Mouse (Mus musculus): Measurements from ENCODE around the gene Cd72. TPM values are rescaled to one million over a fixed set of nuclear protein-coding genes. Genes with fewer than 3 reads are reported as not detected.

The Cd72 gene
- total RNA-seq, 1 experiment = 0.40 TPM

DNA sequence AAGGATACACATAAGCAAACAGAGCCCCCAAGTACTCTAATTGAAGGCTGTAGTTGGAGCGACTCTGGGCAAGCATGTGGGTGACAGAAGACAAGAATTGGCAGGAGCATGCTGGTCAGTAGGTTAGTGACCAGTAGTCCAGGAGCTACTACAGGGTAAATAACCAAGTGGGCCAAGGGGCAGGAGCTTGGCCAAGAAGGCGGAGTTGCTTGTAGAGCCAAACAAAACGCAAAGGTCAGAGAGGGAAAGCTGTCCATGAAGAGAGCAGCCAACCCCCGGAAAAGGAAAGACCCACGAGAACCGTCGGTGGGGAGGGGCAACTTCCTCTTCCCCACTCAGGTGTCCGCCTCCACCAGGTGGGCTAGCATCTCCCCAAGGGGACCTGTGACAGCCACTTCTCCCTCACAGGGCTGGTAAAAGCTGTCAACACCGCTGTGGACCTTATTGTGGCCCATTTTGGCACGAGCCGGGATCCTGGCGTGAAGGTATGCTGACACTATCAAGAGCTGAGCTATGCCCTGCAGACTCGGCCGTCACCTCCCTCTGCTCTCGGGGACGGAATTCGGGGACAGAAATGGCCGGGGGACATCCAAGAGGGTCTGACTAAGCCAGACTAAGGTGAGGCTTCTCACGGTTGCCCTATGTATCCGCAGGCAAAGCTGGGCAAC lies 31.0 kb downstream of the Cd72 start:
- peaks cover 10% of the 10 kb centered on the region; the same call in 1 of the 2 replicates for H3K36me3 ChIP-seq (ENCODE audit: control insufficient read depth, insufficient read depth, low read length, poor library complexity, severe bottlenecking)
- H3K4me1 ChIP-seq (ENCODE audit: control insufficient read depth in 2 of 2, insufficient read depth in 2 of 2, low read length in 2 of 2, poor library complexity in 1 of 2) = peaks cover 0 to 17% of the 10 kb centered on the region in 2 experiments; a peak in 1 of 4 replicates
- in situ Hi-C loops (cut with MboI; ENCODE audit: low sequenced_read_pairs in 2 of 2, unreplicated experiment in 2 of 2) = no loop called here
- H3K4me3 ChIP-seq (ENCODE audit: insufficient read depth in 1 of 2, low read depth in 1 of 2, low read length in 2 of 2, poor library complexity in 1 of 2, severe bottlenecking in 1 of 2) = no peak overlapping the region
- no peak for DNase-seq (ENCODE audit: low read depth, low spot score)
- H3K27ac ChIP-seq (ENCODE audit: insufficient read depth, low read depth, low read length, poor library complexity, severe bottlenecking) = no peak overlapping the region
- H3K9ac ChIP-seq (ENCODE audit: insufficient read depth, low read depth, low read length, poor library complexity, severe bottlenecking) = no peak overlapping the region
- no peaks in the 10 kb centered on the region for H3K9me3 ChIP-seq (ENCODE audit: control insufficient read depth, insufficient read depth, low read depth, low read length)
- TF ChIP-seq ZC3H11A (IDR thresholded peaks at IDR 0.05; ENCODE audit: borderline replicate concordance, low read depth, low read length) (no peak), CHD2 (IDR thresholded peaks at IDR 0.05; ENCODE audit: low read depth, low read length) (no peak), MAFK (IDR thresholded peaks at IDR 0.05; ENCODE audit: insufficient read depth, low read depth, low read length) (no peak), HCFC1 (IDR thresholded peaks at IDR 0.05; ENCODE audit: borderline replicate concordance, insufficient read depth, low read length) (no peak), ZNF384 (IDR thresholded peaks at IDR 0.05; ENCODE audit: low read depth, low read length) (no peak)

- DNase-seq (ENCODE audit: low read depth, low spot score) = no peak
- Histone ChIP-seq H3K9me3 (ENCODE audit: control insufficient read depth, insufficient read depth, low read depth, low read length) (no peaks in the 10 kb centered on the region), H3K9ac (ENCODE audit: insufficient read depth, low read depth, low read length, poor library complexity, severe bottlenecking) (no peak overlapping the region; the same call in 1 of the 2 replicates), H3K4me3 (ENCODE audit: insufficient read depth in 1 of 2, low read depth in 1 of 2, low read length in 2 of 2, poor library complexity in 1 of 2, severe bottlenecking in 1 of 2) (peak overlapping the region; percentile 22 to 37; a peak in 3 of 4 replicates), H3K27ac (ENCODE audit: insufficient read depth, low read depth, low read length, poor library complexity, severe bottlenecking) (no peak overlapping the region), H3K36me3 (ENCODE audit: control insufficient read depth, insufficient read depth, low read length, poor library complexity, severe bottlenecking) (peaks cover 12% of the 10 kb centered on the region; the same call in 1 of the 2 replicates), H3K4me1 (ENCODE audit: control insufficient read depth in 2 of 2, insufficient read depth in 2 of 2, low read length in 2 of 2, poor library complexity in 1 of 2) (peaks cover 0 to 16% of the 10 kb centered on the region in 2 experiments; a peak in 1 of 4 replicates)
- TF ChIP-seq MAFK (IDR thresholded peaks at IDR 0.05; ENCODE audit: insufficient read depth, low read depth, low read length) = no peak
- no peak for TF ChIP-seq ZC3H11A (IDR thresholded peaks at IDR 0.05; ENCODE audit: borderline replicate concordance, low read depth, low read length)
- TF ChIP-seq CHD2 (IDR thresholded peaks at IDR 0.05; ENCODE audit: low read depth, low read length) = no peak
- TF ChIP-seq HCFC1 (IDR thresholded peaks at IDR 0.05; ENCODE audit: borderline replicate concordance, insufficient read depth, low read length) = no peak
- TF ChIP-seq ZNF384 (IDR thresholded peaks at IDR 0.05; ENCODE audit: low read depth, low read length) = no peak
- in situ Hi-C loops (cut with MboI; ENCODE audit: low sequenced_read_pairs in 2 of 2, unreplicated experiment in 2 of 2) = no loop called here
These were observed 32.7 kb downstream of the Cd72 start for GRCm38 (mm10) chr4:43421632-43422240.

DNA sequence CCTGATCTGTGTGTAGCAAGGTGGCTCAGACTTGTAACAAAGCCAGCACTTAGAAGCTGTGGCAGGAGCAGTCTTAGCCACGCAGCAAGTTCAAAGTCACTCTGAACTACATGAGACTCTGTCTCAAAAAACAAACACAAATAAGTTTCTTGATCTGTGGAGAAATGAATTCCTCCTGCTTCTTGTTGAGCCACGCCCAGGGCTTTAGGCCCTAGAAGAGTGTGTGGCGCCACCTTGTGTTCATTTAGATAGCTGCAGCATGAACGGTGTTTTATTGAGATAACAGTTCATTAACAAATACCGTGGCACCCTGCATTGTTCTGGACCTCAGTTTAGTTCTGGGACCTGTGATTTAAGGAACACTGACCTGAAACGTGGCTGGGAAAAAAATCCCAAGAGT lies 34.1 kb downstream of the Cd72 start:
- no peak overlapping the region for H3K27ac ChIP-seq (ENCODE audit: insufficient read depth, low read depth, low read length, poor library complexity, severe bottlenecking)
- DNase-seq (ENCODE audit: low read depth, low spot score) = no peak
- no peaks in the 10 kb centered on the region for H3K9me3 ChIP-seq (ENCODE audit: control insufficient read depth, insufficient read depth, low read depth, low read length)
- peaks cover 17% of the 10 kb centered on the region; the same call in 1 of the 2 replicates for H3K36me3 ChIP-seq (ENCODE audit: control insufficient read depth, insufficient read depth, low read length, poor library complexity, severe bottlenecking)
- no peak overlapping the region for H3K4me3 ChIP-seq (ENCODE audit: insufficient read depth in 1 of 2, low read depth in 1 of 2, low read length in 2 of 2, poor library complexity in 1 of 2, severe bottlenecking in 1 of 2)
- H3K4me1 ChIP-seq (ENCODE audit: control insufficient read depth in 2 of 2, insufficient read depth in 2 of 2, low read length in 2 of 2, poor library complexity in 1 of 2) = peaks cover 0 to 15% of the 10 kb centered on the region in 2 experiments; a peak in 1 of 4 replicates
- in situ Hi-C loops (cut with MboI; ENCODE audit: low sequenced_read_pairs in 2 of 2, unreplicated experiment in 2 of 2) = no loop called here
- TF ChIP-seq HCFC1 (IDR thresholded peaks at IDR 0.05; ENCODE audit: borderline replicate concordance, insufficient read depth, low read length) (no peak), CHD2 (IDR thresholded peaks at IDR 0.05; ENCODE audit: low read depth, low read length) (no peak), ZC3H11A (IDR thresholded peaks at IDR 0.05; ENCODE audit: borderline replicate concordance, low read depth, low read length) (peak; percentile 85)
- H3K9ac ChIP-seq (ENCODE audit: insufficient read depth, low read depth, low read length, poor library complexity, severe bottlenecking) = no peak overlapping the region

GRCm38 (mm10) chr4:43419801-43420281 lies 34.6 kb downstream of the Cd72 start:
- Histone ChIP-seq H3K4me1 (ENCODE audit: control insufficient read depth in 2 of 2, insufficient read depth in 2 of 2, low read length in 2 of 2, poor library complexity in 1 of 2) (peaks cover 0 to 13% of the 10 kb centered on the region in 2 experiments; a peak in 1 of 4 replicates), H3K36me3 (ENCODE audit: control insufficient read depth, insufficient read depth, low read length, poor library complexity, severe bottlenecking) (peaks cover 17% of the 10 kb centered on the region; the same call in 1 of the 2 replicates), H3K4me3 (ENCODE audit: insufficient read depth in 1 of 2, low read depth in 1 of 2, low read length in 2 of 2, poor library complexity in 1 of 2, severe bottlenecking in 1 of 2) (no peak overlapping the region), H3K9ac (ENCODE audit: insufficient read depth, low read depth, low read length, poor library complexity, severe bottlenecking) (no peak overlapping the region), H3K9me3 (ENCODE audit: control insufficient read depth, insufficient read depth, low read depth, low read length) (no peaks in the 10 kb centered on the region), H3K27ac (ENCODE audit: insufficient read depth, low read depth, low read length, poor library complexity, severe bottlenecking) (no peak overlapping the region)
- in situ Hi-C loops (cut with MboI; ENCODE audit: low sequenced_read_pairs in 2 of 2, unreplicated experiment in 2 of 2) = no loop called here
- DNase-seq (ENCODE audit: low read depth, low spot score) = no peak
- TF ChIP-seq ZNF384 (IDR thresholded peaks at IDR 0.05; ENCODE audit: low read depth, low read length) = no peak
- TF ChIP-seq MAFK (IDR thresholded peaks at IDR 0.05; ENCODE audit: insufficient read depth, low read depth, low read length) = no peak
- TF ChIP-seq CHD2 (IDR thresholded peaks at IDR 0.05; ENCODE audit: low read depth, low read length) = no peak
- no peak for TF ChIP-seq ZC3H11A (IDR thresholded peaks at IDR 0.05; ENCODE audit: borderline replicate concordance, low read depth, low read length)
- TF ChIP-seq HCFC1 (IDR thresholded peaks at IDR 0.05; ENCODE audit: borderline replicate concordance, insufficient read depth, low read length) = no peak
